Mouse (Mus musculus) liver, embryonic 15.5 days (tissue): ENCODE measurements at regions not wholly inside any gene's neighbourhood (a gene's known extent, or its start where the extent isn't known, plus 50 kb on each side); places are given as distances from the start of the nearest gene placed in this dataset.

Experiments used
- ATAC-seq: fragments of 200-750 bp; cut with Nextera tagmentation; 2 replicates; pipeline ENCODE4 v1.8.0; 2017; ENCODE audit warnings: moderate number of reproducible peaks, mild to moderate bottlenecking, moderate library complexity; ENCODE audit not compliant: insufficient read depth
- H3K27ac ChIP-seq: fragments of 300-500 bp; sonication (generic); replicated peaks from 2 replicates; pipeline ENCODE4 v1.5.1; 2015; ENCODE audit warnings: mild to moderate bottlenecking, inconsistent platforms
- H3K27me3 ChIP-seq: fragments of 300-500 bp; sonication (generic); 2 replicates; pipeline ENCODE4 v1.6.1; 2015; ENCODE audit warnings: mild to moderate bottlenecking, inconsistent platforms
- H3K36me3 ChIP-seq: fragments of 300-500 bp; sonication (generic); replicated peaks from 2 replicates; pipeline ENCODE4 v1.6.1; 2015; ENCODE audit warnings: moderate library complexity, mild to moderate bottlenecking, inconsistent platforms
- H3K4me1 ChIP-seq: fragments of 300-500 bp; sonication (generic); replicated peaks from 2 replicates; pipeline ENCODE4 v1.6.1; 2015; ENCODE audit warnings: inconsistent platforms
- H3K4me2 ChIP-seq: fragments of 300-500 bp; sonication (generic); 2 replicates; pipeline ENCODE4 v1.6.1; 2015; ENCODE audit warnings: moderate library complexity, mild to moderate bottlenecking, inconsistent platforms
- H3K4me3 ChIP-seq: fragments of 300-500 bp; sonication (generic); replicated peaks from 2 replicates; pipeline ENCODE4 v1.5.1; 2015; ENCODE audit warnings: mild to moderate bottlenecking, inconsistent platforms
- H3K9ac ChIP-seq: fragments of 300-500 bp; sonication (generic); 2 replicates; pipeline ENCODE4 v1.6.1; 2015; ENCODE audit warnings: moderate library complexity, mild to moderate bottlenecking, inconsistent platforms
- H3K9me3 ChIP-seq: fragments of 300-500 bp; sonication (generic); replicated peaks from 2 replicates; pipeline ENCODE4 v1.6.1; 2016; ENCODE audit warnings: inconsistent platforms
- WGBS: fragments of 180-500 bp; shearing (Covaris S2); methylation state at CpG from one replicate; pipeline ENCODE4 v1.1.7; 2015; ENCODE audit warnings: mixed read lengths; ENCODE audit not compliant: insufficient replicate concordance; 5-methylcytosine and 5-hydroxymethylcytosine counted together

DNA sequence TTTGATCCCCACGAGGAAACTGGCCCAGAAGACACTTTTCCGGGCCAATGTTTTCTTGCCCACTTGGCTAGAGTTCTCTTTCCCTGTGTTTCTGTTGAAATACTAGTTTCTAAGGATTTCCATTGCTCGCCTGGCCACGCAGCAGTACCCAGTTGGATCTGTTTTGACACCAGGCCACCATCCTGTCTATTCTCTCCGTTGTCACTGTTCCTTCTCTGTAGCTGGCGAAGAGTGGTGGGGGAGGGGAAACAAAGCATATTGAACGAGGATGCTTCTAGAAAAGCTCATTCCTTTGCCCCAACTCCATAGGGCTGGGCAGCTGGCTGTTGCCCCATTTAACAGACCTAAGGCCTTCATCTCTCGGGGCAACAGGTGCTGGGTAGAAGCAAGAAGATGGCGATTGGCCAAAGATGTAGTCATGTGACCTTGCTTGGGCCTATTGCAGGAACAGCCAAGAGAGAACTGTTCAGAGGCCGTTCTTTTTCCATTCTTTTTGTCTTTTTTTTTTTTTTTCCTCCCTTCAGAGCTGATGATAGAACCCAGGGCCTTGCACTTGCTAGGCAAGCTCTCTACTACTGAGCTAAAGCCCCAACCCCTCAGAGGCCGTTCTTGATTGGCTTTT, 60.5 kb upstream of the Cux1 start:
- WGBS, result 52% methylated on average over 11 of the region's 11 CpGs
- H3K27ac ChIP-seq, result no peak overlapping the region
- H3K9ac ChIP-seq, result no peak overlapping the region
- no peaks in the 10 kb centered on the region for H3K36me3 ChIP-seq
- peaks cover 15% of the 10 kb centered on the region for H3K27me3 ChIP-seq
- H3K9me3 ChIP-seq, result no peaks in the 10 kb centered on the region
- H3K4me1 ChIP-seq, result peaks cover 18% of the 10 kb centered on the region
- H3K4me3 ChIP-seq, result no peak overlapping the region
- no peak overlapping the region for H3K4me2 ChIP-seq
- ATAC-seq, result no peak

DNA sequence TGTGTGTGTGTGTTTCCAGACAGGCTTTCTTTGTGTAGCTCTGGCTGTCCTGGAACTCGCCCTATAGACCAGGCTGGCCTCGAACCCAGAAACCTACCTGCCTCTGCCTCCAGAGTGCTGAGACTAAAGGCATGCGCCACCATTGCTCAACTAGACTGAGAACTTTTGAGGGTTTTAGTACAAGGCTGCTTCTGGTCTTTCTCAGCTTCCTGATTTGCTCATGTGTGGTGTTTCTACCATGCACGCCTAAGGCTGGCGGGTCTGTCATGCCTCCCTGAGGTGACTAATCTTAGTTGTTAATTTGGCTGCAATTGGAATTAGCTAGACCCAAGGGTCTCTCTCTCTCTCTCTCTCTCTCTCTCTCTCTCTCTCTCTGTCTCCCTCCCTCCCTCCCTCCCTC, 61.2 kb upstream of the Cux1 start:
- Histone ChIP-seq H3K9me3 (no peaks in the 10 kb centered on the region), H3K27ac (no peak overlapping the region), H3K36me3 (no peaks in the 10 kb centered on the region), H3K4me3 (no peak overlapping the region), H3K4me2 (no peak overlapping the region), H3K4me1 (peaks cover 11% of the 10 kb centered on the region), H3K27me3 (peaks cover 14% of the 10 kb centered on the region; the same call in 1 of the 2 replicates), H3K9ac (no peak overlapping the region)
- 59% methylated on average over 5 of the region's 5 CpGs for WGBS
- no peak for ATAC-seq

- 0 out of 2 replicates have a peak, but pooled peaks cover 4% of the 10 kb centered on the region for H3K4me1 ChIP-seq
- H3K27me3 ChIP-seq, result 0 out of 2 replicates have a peak, but pooled peaks cover 6% of the 10 kb centered on the region
- no peak overlapping the region for H3K4me2 ChIP-seq
- no peak overlapping the region for H3K4me3 ChIP-seq
- WGBS, result 28% methylated on average over 5 of the region's 5 CpGs
- H3K36me3 ChIP-seq, result no peaks in the 10 kb centered on the region
- no peak for ATAC-seq
- no peak overlapping the region for H3K9ac ChIP-seq
- H3K27ac ChIP-seq, result no peak overlapping the region
- H3K9me3 ChIP-seq, result no peaks in the 10 kb centered on the region
These were observed 60.7 kb upstream of the Myl10 start for GRCm38 (mm10) chr5:136632286-136632685.

DNA sequence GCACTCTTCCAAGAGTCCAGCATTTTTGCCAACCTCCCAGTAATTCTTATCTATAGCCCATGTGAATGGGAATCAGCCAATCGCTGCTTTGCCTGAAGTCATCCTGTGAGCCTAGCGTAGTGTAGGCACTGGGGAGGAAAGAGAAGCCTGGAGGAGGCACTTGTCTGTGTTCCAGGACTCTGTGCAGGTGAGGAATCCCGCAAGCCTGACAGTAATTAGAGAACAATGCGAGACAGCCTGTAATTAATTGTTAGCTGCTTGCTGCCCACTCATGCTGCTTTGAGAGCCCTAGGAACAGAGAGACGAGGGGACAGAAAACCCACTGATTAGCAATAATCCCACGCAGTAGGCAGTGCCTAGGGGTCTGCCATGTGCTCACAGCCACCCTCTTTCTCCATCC, 59.0 kb upstream of the Myl10 start:
- 61% methylated on average over 6 of the region's 6 CpGs for WGBS

DNA sequence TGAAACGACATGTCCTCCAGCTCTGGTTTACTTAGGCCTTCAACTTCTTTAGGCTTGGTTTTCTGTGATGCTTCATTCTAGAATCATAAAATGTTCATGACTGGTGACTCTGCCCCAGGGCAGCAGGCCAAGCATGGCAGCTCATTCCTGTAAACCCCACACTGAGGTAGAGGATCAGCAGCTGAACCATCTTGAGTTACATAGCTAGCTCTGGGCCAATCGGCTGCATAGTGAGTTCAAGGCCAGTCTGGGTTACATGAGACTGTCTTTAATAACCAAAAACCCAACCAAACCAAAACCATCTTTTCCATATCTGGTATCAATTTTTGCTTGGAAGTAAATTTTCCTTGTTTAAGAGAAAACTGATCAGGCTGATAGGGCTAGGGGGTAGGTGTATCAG, 57.8 kb upstream of the Myl10 start:
- Histone ChIP-seq H3K4me3 (no peak overlapping the region), H3K4me1 (no peaks in the 10 kb centered on the region), H3K36me3 (no peaks in the 10 kb centered on the region), H3K9me3 (no peaks in the 10 kb centered on the region), H3K9ac (no peak overlapping the region), H3K4me2 (no peak overlapping the region), H3K27ac (no peak overlapping the region), H3K27me3 (0 out of 2 replicates have a peak, but pooled peaks cover 6% of the 10 kb centered on the region)
- ATAC-seq, result no peak
- WGBS, result 63% methylated on average over 2 of the region's 2 CpGs

More for the DNA sequence above, 59.0 kb upstream of the Myl10 start:
- Histone ChIP-seq H3K4me3 (no peak overlapping the region), H3K27me3 (0 out of 2 replicates have a peak, but pooled peaks cover 6% of the 10 kb centered on the region), H3K9me3 (no peaks in the 10 kb centered on the region), H3K4me1 (no peaks in the 10 kb centered on the region), H3K4me2 (no peak overlapping the region), H3K9ac (no peak overlapping the region), H3K27ac (no peak overlapping the region), H3K36me3 (no peaks in the 10 kb centered on the region)
- no peak for ATAC-seq

DNA sequence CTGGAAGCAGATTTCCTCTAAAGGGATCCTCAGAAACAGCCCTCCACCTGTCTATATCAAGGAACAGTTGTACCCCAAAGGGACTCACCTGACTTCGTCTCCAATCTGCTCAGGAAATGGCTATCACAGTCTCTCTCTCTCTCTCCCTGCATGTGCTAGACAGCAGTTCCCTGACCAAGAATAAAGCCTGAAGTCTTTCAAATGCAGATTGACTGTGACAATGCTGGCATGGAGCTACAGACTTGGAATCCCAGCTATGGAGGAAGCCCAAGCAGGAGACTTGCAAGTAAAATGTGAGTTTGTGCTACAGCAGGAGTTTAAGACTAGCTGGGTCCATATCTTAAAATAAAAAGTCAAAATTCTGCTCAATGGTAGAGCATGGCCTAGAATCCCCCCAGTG, 56.5 kb upstream of the Myl10 start:
- Histone ChIP-seq H3K4me3 (no peak overlapping the region), H3K27me3 (no peaks in the 10 kb centered on the region), H3K4me1 (no peaks in the 10 kb centered on the region), H3K4me2 (no peak overlapping the region), H3K27ac (no peak overlapping the region), H3K9me3 (no peaks in the 10 kb centered on the region), H3K9ac (no peak overlapping the region), H3K36me3 (no peaks in the 10 kb centered on the region)
- 47% methylated on average over 1 of the region's 1 CpGs for WGBS
- ATAC-seq, result no peak

DNA sequence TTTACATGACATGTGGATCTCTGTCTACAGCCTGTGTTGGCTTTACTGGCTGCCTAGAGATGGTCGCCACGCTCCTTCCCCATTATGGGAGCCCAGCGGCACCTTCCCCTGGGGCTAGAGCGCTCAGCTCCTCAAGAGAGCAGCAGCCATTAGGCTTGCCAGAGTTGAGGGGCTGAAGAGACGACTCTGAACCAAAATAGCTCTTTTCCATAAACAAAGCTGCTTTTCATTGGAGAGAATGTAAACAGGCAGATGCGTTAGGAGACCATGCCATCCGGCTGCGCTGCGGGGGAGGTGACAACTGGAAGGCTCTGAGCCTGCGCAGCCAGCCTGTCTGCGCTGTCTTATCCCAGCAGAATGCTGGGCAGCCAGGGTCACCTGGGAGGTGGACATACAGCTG, 55.1 kb upstream of the Myl10 start:
- Histone ChIP-seq H3K9me3 (no peaks in the 10 kb centered on the region), H3K4me1 (no peaks in the 10 kb centered on the region), H3K27me3 (no peaks in the 10 kb centered on the region), H3K36me3 (no peaks in the 10 kb centered on the region), H3K27ac (no peak overlapping the region), H3K4me2 (no peak overlapping the region), H3K4me3 (no peak overlapping the region), H3K9ac (no peak overlapping the region)
- ATAC-seq, result no peak
- 68% methylated on average over 11 of the region's 11 CpGs for WGBS

DNA sequence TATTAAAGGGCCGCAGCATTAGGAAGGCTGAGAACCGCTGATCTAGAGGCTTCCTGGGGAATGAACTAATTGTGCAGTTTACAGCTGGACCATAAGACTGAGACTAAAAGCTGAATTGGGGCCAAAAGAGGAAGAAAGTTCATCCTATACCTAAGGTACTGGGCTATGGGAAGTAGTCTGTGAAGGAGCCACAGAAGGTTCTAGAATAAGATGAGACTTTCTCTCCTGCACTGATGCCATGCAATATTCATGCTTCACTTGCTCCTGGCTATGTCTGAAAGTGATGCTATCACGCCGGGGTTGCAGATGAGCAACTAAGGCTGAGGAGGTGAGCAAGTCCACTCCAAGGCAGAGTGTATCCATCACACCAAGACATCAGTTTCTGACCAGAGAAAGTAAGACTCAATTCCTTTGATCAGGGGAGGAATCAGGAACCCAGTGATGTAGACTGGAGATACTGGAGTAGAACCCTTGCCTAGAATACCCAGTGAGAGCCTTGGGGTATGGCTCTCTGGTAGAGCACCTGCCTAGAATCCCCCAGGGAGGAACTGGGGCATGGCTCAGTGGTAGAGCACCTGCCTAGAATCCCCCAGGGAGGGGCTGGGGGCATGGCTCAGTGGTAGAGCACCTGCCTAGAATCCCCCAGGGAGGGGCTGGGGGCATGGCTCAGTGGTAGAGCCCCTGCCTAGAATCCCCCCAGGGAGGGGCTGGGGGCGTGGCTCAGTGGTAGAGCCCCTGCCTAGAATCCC, 51.9 kb upstream of the Myl10 start:
- Histone ChIP-seq H3K27me3 (no peaks in the 10 kb centered on the region), H3K9ac (no peak overlapping the region), H3K36me3 (no peaks in the 10 kb centered on the region), H3K4me2 (no peak overlapping the region), H3K27ac (no peak overlapping the region), H3K9me3 (no peaks in the 10 kb centered on the region), H3K4me3 (no peak overlapping the region), H3K4me1 (no peaks in the 10 kb centered on the region)
- 53% methylated on average over 5 of the region's 5 CpGs for WGBS
- no peak for ATAC-seq

DNA sequence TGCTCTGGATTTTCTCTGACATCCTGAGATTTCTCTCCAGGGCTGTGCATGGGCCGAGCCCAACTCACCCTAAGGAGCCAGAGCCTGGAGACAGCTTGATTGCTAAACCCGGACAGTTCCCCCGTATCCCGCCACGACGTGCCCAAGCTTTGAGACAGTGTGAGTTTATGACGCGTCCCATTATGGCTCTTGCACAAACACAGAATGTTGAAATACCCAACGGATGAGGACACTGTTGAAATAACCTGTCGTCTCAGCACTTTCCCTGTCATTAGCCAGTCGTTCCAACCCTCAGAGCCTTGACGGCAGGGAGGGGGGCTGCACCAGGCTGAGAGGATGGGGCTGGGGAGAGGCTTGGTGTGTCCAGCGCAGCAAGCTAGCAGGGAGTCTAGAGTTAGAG, 50.7 kb upstream of the Myl10 start:
- ATAC-seq, result no peak
- 59% methylated on average over 13 of the region's 13 CpGs for WGBS

More for the DNA sequence above, 50.7 kb upstream of the Myl10 start:
- Histone ChIP-seq H3K27ac (no peak overlapping the region), H3K4me3 (no peak overlapping the region), H3K9me3 (no peaks in the 10 kb centered on the region), H3K27me3 (no peaks in the 10 kb centered on the region), H3K36me3 (no peaks in the 10 kb centered on the region), H3K9ac (no peak overlapping the region), H3K4me2 (no peak overlapping the region), H3K4me1 (no peaks in the 10 kb centered on the region)
